Mouse (Mus musculus): ENCODE results near the gene Plekho1.
"Not testable (repeated sequence)": the region's sequence is repeated elsewhere in the genome, so short reads cannot be mapped to it uniquely, and the experiment has no call there.

Plekho1 gene

DNA sequence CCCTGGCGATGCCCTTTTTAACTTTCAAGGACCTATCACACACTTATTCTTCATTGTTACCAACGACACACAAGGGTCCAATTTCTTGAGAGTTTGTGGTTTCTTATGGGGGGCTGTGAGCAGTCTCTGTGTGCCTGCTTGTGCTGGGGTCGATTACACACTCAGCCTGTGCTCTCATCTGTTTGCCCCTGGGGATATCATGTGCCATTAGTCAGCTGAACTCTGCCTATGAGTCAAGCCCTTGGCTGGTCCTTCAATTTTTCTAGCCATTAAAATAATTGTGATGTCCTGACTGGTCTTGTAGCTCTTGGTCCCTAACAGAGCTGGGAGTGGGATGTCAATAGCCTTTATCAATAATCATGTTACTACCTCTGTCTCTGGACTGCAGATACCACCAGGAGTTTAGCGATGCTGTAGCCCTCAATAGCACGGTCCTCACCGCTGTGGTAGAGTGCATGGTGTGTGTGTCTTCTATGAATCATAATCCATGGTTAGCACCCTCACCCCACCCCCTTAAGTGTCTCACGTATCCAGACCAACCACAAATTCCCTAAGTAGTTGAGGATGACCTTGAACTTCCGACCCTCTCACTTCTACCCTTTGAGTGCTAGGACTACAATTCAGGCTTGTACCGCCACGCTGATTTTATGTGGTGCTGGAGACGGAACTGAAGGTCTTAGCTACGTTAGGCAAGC is 15.4 kb downstream of the Plekho1 start:
- peak; percentile 77 for DNase-seq (ENCODE audit: low read depth, low spot score)

GRCm38 (mm10) chr3:95978265-95978664 is 17.5 kb downstream of the Plekho1 start:
- DNase-seq (ENCODE audit: low read depth, low spot score): peak; percentile 43

- not testable (repeated sequence) for DNase-seq (ENCODE audit: low read depth, low spot score)
Observed at GRCm38 (mm10) chr3:95977587-95977986, 18.2 kb downstream of the Plekho1 start.

GRCm38 (mm10) chr3:95977079-95977478 is 18.7 kb downstream of the Plekho1 start:
- DNase-seq (ENCODE audit: low read depth, low spot score): no peak

GRCm38 (mm10) chr3:95972873-95973634 is 22.7 kb downstream of the Plekho1 start:
- no peak for DNase-seq (ENCODE audit: low read depth, low spot score)

- no peak for DNase-seq (ENCODE audit: low read depth, low spot score)
Observed at GRCm38 (mm10) chr3:95972251-95972872, 23.4 kb downstream of the Plekho1 start.

DNA sequence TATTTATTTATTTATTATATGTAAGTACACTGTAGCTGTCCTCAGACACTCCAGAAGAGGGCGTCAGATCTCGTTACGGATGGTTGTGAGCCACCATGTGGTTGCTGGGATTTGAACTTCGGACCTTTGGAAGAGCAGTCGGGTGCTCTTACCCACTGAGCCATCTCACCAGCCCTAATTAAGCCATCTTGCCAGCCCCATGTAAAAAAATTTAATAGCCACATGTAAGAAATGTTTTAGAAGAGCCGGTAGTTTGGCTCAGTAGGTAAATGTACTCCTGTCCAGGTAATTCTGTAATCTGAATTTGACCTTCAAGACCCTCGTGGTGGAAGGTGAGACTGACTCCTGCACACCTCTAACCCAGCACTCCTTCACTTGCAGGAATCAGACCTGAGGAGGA is 25.1 kb downstream of the Plekho1 start:
- DNase-seq (ENCODE audit: low read depth, low spot score): not testable (repeated sequence)

DNA sequence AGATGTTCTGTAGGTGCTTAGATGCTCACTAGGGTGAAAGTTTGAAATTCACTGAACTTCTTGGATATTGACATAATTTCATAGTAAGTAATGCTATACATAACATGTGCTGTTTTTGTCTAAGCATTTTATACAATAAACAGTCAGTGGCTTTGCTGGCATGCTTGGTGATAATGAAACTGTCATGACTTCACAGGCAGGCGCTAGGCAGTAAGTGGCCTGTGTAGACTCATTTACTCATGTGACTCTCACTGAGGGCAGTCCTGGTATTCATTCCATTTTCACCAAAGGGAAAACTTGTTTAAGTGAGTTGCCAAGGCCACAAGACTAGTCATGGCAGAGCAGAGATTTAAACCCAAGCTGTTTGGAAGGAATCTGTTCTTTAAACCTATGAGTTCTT is 26.5 kb downstream of the Plekho1 start:
- no peak for DNase-seq (ENCODE audit: low read depth, low spot score)

- peak; percentile 65 for DNase-seq (ENCODE audit: low read depth, low spot score)
Observed at GRCm38 (mm10) chr3:95965518-95966451, 30.0 kb downstream of the Plekho1 start.

GRCm38 (mm10) chr3:95963681-95964080 is 32.1 kb downstream of the Plekho1 start:
- peak; percentile 66 for DNase-seq (ENCODE audit: low read depth, low spot score)

DNA sequence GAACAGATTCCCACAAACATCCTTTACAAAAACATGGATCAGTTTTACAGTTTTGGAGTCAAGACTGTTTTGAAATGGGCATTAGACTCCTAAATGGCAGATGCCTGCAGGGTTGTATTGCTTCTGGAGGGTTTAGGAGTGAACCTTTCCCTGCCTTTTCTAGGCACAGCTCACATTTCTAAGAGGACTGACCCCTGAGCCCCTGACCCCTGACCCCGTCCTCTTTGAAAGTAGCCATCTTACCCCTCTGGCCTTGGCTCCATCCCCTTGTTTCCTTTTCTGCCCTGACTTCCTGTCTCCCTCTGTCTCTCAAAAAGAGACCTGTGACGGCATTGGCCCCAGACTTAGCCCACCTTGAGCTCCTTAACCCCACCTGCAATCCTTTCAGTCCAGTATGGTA is 32.6 kb downstream of the Plekho1 start:
- DNase-seq (ENCODE audit: low read depth, low spot score): no peak

- not testable (repeated sequence) for DNase-seq (ENCODE audit: low read depth, low spot score)
Observed at GRCm38 (mm10) chr3:95962182-95962581, 33.6 kb downstream of the Plekho1 start.

DNA sequence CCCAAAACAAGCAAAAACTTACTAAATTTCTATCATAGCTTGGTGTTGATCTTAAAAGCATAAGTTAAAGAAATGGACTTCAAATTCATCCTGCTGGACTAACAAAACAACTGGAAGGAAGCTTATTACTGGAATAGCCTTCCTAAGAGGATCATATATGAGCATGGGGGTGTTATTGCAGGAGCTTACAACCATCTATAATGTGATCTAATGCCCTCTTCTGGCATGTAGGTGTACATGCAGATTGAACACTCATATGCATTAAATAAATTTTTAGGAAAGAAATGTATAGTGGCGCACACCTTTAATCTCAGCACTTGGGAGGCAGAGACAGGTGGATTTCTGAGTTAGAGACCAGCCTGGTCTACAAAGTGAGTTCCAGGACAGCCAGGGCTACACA is 36.0 kb downstream of the Plekho1 start:
- DNase-seq (ENCODE audit: low read depth, low spot score): no peak

DNA sequence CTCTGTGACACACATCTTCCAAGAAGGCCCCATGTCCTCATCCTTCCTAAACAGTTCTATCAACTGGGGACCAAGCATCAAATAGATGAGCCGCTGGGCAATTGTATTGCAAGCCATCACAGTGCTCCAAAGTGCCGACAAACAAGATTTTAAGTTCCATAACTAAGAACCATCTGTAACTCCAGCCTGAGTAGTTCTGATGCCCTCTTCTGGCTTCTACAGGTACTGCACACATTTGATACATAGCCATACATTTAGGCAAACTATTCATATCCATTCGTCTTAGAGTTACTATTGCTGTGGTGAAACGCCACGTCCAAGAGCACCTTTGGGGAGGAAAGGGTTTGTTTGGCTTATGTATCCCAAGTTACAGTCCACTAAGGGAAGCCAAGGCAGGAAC is 36.7 kb downstream of the Plekho1 start:
- peak; percentile 59 for DNase-seq (ENCODE audit: low read depth, low spot score)

- DNase-seq (ENCODE audit: low read depth, low spot score): peak; percentile 46
Observed at GRCm38 (mm10) chr3:95957359-95958148, 38.2 kb downstream of the Plekho1 start.

DNA sequence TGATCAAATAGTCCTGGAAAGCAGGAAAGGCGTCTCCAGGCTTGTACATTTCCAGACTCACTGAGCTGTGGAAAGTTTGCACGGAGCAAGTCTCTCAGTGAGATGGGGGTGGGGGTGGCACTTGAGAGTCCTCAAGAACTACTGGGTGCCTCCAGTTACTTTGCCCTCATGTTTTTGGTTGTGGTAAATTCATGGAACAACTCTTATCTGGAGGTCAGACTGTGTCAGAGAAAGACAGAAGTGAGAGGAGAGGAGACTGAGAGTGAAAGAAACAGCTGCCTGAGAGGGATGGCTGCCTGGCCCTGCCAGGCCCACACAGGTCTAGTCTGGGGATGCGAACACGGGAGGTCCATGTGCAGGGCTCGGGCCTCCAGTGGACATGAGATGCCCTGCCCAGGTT is 40.5 kb downstream of the Plekho1 start:
- no peak for DNase-seq (ENCODE audit: low read depth, low spot score)

DNA sequence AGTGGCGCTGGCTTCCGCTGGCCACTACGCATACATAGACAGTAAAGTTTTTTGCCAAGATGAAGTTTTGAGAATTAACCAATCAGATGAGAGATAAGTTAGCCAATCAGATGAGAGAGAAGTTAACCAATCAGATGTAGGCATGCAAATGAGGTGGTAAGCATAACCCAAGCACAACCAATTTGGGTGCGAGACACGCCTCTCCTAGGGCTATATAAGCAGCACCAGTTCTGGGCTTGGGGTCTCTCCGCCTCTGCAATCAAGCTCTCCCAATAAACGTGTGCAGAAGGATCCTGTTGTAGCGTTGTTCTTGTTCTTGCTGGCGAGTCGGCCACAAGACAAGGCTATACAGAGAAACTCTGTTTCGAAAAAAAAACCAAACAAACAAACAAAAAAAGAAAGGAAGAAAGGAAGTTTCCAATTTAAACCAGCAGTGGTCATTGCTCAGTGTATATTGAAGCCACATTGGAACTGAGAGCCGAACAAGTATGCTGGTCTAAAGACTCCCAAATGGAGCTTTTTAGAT is 41.1 kb downstream of the Plekho1 start:
- DNase-seq (ENCODE audit: low read depth, low spot score): not testable (repeated sequence)

GRCm38 (mm10) chr3:95953522-95953921 is 42.3 kb downstream of the Plekho1 start:
- DNase-seq (ENCODE audit: low read depth, low spot score): no peak

DNA sequence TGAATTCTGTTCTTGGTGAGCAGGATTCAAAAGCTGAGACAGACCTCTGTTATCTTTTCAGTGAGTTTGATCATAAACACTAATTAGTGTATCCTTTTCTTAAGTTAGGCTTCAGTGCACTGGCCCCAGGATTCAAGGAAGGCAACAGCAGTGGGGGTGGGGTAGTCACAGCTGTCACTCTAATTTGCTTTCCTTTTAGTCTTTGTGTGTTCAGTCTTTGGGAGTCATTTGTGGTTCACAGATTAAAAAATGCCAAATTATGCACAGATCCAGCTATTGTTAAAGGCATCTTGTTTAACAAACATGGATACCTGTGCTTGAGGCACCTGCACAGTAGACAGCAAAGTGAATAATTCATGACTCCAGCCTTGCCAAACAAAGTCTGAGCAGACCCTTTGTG is 42.8 kb downstream of the Plekho1 start:
- DNase-seq (ENCODE audit: low read depth, low spot score): no peak

- not testable (repeated sequence) for DNase-seq (ENCODE audit: low read depth, low spot score)
Observed at GRCm38 (mm10) chr3:95951566-95951965, 44.2 kb downstream of the Plekho1 start.

Data from 3T3-L1 (cell line).